Mouse (Mus musculus) gastrocnemius, adult 2 months (tissue): ENCODE results near the gene Slc38a8. TPM values are rescaled to one million over a fixed set of nuclear protein-coding genes. Genes with fewer than 3 reads are reported as not detected.

Experiments used
- DNase-seq: peaks from one replicate; pipeline ENCODE4 v3.0.0; 2022
- H3K27ac ChIP-seq: fragments of 200-600 bp; 2 replicates; pipeline ENCODE4 v1.8.1; 2022; ENCODE audit warnings: mild to moderate bottlenecking
- H3K4me3 ChIP-seq: fragments of 200-600 bp; 2 replicates; pipeline ENCODE4 v1.8.1; 2022; ENCODE audit warnings: mild to moderate bottlenecking, moderate library complexity
- CTCF ChIP-seq: fragments of 200-600 bp; IDR thresholded peaks from 2 replicates; pipeline ENCODE4 v1.8.1; 2022; ENCODE audit warnings: antibody characterized with exemption, mild to moderate bottlenecking, moderate library complexity
- intact Hi-C: fragments of 180-260 bp; cut with DNase I; formaldehyde crosslinking; loops from one replicate; pipeline ENCODE4 v1.15.1; 2025
- total RNA-seq, 2 experiments: library from RNA; stranded (reverse); gene quantifications; 2 replicates each; pipeline ENCODE4 v1.2.3; 2021

Gene Slc38a8
- total RNA-seq, 2 experiments from 2014 or later, result not detected

DNA sequence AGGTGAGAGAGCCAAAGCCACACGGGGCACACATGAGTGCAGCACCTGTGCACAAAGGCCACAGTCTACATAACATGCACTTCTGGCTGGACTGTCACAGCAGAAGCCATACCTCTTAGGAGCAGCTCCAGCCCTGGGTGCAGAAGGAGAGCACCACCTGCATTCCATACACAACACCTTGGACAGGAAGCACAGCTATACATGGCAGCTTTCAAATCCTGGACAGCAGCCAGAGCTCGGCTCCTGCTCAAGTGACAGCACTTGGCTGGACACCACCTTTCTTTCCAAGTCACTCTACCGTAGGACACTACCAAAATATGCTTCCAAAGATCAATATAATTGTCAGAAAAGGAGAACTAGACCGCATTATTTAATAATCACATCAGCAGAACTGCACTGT, 11.9 kb upstream of the Slc38a8 start:
- intact Hi-C loops, result no loop called here
- TF ChIP-seq CTCF, result no peak
- Histone ChIP-seq H3K27ac (no peak overlapping the region), H3K4me3 (no peak overlapping the region)
- peak; percentile 42 for DNase-seq

DNA sequence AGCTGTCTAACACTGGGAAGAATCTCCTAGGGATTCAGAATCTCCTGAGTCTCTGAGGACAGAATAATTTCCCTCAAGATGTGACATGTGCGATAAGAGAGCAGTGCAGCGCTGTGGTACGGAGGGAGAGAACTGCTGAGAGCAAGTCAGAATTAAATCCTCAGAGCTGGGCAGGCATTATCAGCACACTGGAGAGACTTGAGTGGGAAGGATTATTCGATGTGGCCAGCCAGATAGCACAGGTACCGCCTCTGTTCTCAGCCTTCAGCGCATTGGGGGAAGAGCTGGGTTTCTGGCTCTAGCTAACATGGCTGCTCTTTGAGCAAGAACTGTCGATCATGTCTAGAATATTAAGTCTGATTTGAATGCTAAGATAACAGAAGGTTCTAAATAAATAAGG, 10.2 kb upstream of the Slc38a8 start:
- TF ChIP-seq CTCF, result no peak
- intact Hi-C loops, result no loop called here
- H3K4me3 ChIP-seq, result no peak overlapping the region

DNA sequence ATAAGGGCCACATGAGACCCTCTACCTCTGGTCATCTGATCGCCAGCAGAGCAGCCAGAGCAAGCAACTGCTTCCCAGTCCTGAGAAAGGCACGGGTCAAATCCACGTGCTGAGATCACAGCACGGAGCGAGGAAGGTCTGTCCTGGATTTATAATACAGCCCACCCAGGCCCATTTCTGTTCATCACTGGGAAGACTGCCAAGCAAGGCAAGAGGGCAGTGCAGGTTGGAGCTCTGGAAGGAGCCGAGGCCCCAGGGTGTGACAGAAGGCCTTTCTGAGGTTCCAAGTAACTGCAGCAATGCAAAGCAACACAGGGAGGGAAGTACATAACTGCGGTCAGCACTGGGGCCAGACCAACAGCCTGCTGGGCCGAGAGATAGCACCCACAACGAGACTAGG, 9.0 kb upstream of the Slc38a8 start:
- DNase-seq, result no peak
- H3K4me3 ChIP-seq, result no peak overlapping the region
- intact Hi-C loops, result no loop called here
- no peak for TF ChIP-seq CTCF
- H3K27ac ChIP-seq, result no peak overlapping the region

More for the DNA sequence above, 10.2 kb upstream of the Slc38a8 start:
- no peak for DNase-seq
- no peak overlapping the region for H3K27ac ChIP-seq

DNA sequence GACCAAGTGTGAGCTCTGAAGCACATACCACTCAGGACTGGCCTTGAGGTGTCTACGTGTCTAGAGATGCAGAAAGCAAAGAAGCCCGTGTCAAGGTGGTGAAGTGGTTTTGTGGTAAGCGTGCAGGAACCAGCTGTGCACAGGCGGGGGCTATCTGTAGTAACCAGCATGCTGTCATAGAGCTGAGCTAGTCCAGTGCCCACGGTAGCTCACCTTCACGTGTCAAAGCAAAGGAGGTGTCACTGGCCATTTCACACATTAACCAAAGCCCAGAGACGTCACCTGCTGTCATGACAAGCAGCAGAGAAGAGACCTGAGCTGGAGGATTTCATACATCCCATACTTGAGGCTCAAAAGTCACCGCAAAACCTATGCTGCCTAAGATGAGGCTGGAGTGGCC, 4.6 kb upstream of the Slc38a8 start:
- no peak for DNase-seq
- intact Hi-C loops, result no loop called here
- Histone ChIP-seq H3K27ac (no peak overlapping the region), H3K4me3 (no peak overlapping the region)
- no peak for TF ChIP-seq CTCF

DNA sequence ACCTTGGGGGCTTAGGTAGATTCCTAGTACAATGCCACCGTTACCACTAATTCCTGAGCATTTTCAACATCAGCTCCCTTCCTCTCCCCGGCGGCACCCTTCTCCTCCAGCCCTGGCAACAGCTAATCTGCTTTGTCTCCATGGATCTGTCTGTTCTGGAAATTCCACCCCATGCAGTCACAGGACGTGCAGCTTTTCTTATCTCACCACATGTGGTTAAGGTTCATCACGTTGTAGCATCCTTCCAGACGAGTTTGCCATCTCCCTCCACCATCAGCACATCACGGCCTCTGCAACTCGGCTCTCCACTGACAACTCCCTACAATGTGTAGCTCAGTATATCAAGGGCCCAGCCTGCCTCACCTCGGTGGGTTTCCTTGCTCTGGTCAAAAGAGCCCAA, 4.0 kb upstream of the Slc38a8 start:
- DNase-seq, result no peak
- Histone ChIP-seq H3K27ac (no peak overlapping the region), H3K4me3 (no peak overlapping the region)
- TF ChIP-seq CTCF, result no peak
- intact Hi-C loops, result no loop called here

DNA sequence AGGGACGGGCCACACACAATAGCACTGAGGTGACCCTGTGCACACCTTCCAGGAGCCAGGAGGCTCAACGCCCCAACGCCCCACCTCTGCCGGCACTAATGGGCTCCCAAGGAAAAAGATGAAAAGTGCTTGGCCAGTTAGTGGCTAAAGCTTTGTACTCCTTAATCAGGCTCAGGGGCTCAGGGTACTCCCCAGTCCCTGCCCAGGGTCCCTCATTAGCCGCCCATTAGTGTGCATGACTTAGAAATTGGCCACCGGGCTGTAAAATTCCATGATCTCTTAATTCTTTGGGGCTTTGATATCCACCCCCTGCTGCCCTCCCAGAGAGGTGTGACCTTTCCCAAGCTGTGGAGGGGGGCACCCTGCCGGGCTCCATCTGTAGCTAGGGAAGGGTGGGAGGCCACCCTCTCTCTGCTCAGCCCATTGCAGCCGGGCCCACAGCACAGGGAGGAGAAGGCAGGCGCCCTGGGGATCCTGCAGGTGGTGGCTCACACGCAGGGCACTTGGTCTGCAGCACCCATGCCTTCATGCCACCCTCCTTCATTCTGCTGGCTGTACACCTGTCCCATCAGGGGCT, 1.8 kb upstream of the Slc38a8 start:
- TF ChIP-seq CTCF, result no peak
- no peak for DNase-seq
- Histone ChIP-seq H3K4me3 (no peak overlapping the region), H3K27ac (no peak overlapping the region)
- intact Hi-C loops, result no loop called here

DNA sequence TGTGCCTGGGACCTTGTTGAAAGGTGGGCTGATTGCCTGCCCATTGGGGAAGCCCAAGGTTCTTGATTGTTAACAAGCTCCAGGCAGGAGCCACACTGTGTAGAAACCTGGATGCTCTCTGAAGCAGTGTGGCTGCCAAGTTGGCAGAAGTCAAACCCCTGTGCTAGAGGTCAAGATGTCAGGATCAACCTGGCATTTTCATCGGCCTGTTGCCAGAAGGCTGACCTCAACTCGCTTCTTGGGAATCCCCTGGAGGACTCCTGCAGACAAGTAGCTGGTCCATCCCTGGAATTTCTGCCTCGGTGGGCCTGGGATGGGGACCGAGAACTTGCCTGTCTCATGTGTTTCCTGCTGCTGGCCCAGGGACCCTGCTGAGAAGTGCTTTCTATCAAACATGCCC, 613 bp upstream of the Slc38a8 start:
- Histone ChIP-seq H3K27ac (no peak overlapping the region), H3K4me3 (no peak overlapping the region)
- intact Hi-C loops, result no loop called here
- no peak for DNase-seq
- TF ChIP-seq CTCF, result no peak

DNA sequence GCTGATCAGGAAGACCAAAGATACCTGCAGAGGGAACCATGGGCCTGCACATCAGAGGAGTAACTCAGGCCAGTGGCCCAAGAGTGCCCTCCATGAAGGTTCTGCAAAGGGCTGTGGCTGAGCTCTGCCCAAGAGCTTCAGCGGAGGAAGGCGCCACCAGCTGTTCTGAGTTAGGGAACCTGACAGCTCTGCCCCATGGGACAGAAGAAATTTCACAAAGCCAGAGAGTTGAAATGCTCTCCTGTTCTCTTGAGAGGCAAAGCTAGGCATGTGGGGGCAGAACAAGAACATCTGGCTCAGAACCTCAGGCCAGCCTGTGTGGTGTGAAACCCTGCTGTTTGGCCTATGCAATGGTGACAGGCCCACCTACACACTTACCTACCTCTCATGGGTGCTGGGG, 1.7 kb downstream of the Slc38a8 start:
- no peak overlapping the region for H3K4me3 ChIP-seq
- intact Hi-C loops, result no loop called here
- no peak for TF ChIP-seq CTCF
- no peak overlapping the region for H3K27ac ChIP-seq
- no peak for DNase-seq

DNA sequence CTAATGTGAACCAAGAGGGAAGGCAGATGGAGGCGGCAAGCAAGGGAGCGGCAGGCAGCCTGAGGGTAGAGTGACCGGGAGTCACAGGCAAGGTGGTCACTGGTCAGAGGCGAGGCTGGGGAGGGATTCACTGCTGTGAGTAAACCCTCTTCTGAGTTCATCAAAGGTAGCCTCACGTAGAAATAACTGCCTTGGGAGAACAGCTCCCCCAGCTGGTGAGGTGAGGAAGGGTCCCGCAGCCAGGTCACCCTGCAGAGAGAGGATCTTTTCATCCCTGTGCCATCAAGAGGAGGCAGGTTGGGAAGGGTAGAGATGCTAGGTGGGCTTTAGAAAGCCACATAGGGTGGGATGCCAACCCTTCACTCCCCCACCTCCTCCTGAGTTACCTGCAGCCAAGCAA, 4.7 kb downstream of the Slc38a8 start:
- TF ChIP-seq CTCF, result peak; percentile 83
- peak; percentile 63 for DNase-seq
- Histone ChIP-seq H3K27ac (no peak overlapping the region), H3K4me3 (no peak overlapping the region)
- intact Hi-C loops, result loop anchor here (1.0 to 2.0 kb wide), 3 partner anchors 51 to 117 kb away; partner anchors contain the start of gene Necab2

DNA sequence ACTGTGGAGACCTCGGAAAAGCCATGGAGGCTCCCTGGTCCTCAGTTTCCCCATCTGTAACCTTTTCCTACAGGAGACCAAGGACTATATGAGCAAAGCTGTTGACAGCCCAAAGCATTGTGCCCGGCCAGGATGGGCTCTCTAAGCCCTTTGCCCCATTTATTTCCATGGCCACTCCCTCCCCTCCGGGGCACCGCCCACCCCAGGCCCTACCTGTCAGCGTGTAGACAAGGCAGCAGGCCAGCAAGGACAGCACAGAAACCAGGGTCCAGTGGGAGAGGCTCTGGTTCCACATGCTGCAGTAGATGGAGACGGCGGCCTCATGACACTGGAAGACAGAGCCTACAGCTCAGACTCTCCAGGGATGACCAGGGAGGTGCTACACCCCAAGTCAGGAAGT, 14.4 kb downstream of the Slc38a8 start:
- intact Hi-C loops, result no loop called here
- Histone ChIP-seq H3K4me3 (no peak overlapping the region), H3K27ac (no peak overlapping the region)
- DNase-seq, result no peak
- no peak for TF ChIP-seq CTCF

DNA sequence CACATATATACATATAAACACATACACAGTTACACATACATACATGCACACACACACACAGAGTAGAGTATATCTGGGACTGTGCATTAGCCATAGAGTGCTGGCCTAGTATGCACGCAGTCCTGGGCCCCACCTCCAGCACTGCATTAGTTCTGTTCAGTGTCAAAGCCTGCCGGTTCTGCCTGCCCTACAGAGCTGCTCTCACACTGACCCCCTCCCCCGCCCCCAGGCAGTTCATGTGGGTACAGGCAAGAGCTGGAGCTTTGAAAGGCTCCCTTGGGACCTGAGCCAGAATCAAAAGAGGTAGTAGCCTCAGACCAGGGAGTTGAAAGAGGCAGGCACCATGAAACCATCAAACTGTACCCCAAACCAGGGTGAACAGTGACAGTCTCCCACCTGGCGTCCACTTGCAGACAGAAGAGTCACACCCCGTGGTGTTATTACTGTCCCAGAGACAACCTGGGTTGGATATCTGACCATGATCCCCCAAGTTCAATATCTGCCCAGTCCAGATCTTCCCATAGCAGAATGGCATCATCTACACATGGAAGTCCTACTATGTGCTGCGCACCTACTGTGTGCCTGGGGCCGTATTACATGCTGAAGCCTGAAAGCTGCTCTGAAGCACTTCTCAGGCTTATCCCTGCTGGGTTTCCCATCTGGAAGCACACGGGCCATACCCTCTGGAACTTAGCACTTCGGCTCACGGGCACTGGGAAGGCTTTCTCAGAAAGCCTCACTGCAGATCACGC, 17.2 kb downstream of the Slc38a8 start:
- no peak for TF ChIP-seq CTCF
- no peak overlapping the region for H3K27ac ChIP-seq
- no peak overlapping the region for H3K4me3 ChIP-seq
- intact Hi-C loops, result no loop called here
- DNase-seq, result no peak

DNA sequence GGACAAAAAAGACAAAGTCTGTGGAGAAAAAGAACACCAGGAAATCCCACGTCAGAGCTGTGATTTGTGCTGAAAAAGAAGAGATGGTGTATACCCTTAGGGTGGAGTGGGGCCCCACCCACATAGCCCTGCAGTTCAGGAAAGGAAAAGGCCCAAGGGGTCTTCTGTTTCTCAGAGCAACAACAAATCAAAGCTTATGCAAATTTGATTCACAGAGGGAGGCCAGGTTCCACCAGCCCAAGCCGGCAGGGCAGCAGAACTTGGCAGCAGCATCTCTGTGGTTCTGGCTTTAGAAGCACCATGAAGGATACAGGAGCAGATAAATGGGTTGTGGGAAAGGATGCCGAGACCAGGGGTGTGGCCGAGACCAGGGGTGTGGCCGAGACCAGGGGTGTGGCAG, 22.8 kb downstream of the Slc38a8 start:
- intact Hi-C loops, result no loop called here
- Histone ChIP-seq H3K27ac (no peak overlapping the region), H3K4me3 (no peak overlapping the region)
- TF ChIP-seq CTCF, result no peak
- DNase-seq, result no peak

DNA sequence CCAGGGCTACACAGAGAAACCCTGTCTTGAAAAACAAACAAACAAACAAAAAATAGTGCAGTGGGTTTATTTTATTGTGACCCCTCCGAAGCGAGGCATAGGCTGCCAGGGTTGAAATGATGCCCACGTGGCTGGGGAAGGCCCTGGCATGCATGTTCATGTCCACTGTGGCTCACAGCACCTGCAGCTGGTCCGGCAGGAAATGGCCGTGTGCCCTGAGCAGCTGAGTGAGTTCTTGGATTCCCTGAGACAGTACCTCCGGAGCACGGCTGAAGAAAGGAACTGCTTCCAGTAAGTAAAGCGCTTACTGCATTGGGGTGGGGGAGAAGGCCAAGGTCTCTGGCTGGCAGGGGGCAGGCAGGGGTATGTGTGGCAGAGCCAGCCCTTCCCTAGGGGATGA, 33.4 kb downstream of the Slc38a8 start:
- intact Hi-C loops, result no loop called here
- no peak overlapping the region for H3K27ac ChIP-seq
- peak; percentile 44 for DNase-seq
- H3K4me3 ChIP-seq, result no peak overlapping the region
- TF ChIP-seq CTCF, result no peak

DNA sequence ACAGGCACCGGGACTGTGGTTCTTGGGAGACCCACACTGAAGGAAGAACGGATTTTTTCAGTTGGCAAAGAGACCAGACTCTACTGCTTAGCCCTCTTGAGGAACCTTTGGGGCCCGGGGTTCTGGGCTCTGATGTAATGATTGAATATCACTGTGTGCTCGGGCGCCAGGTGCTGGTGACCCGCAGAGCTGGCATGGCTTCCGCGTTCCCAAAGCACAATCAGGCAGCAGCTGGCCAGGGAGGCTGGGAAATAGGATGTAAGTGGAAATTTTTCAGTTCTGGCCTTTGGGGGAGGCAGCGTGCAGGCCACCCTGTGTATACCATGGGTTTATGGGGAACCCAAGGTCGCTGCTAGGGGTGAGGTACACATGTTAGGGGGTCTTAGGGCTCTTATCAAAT, 34.7 kb downstream of the Slc38a8 start:
- no peak for TF ChIP-seq CTCF

More for the DNA sequence above, 34.7 kb downstream of the Slc38a8 start:
- no peak for DNase-seq
- Histone ChIP-seq H3K27ac (no peak overlapping the region), H3K4me3 (no peak overlapping the region)
- intact Hi-C loops, result no loop called here
